In the genomic region with DNA sequence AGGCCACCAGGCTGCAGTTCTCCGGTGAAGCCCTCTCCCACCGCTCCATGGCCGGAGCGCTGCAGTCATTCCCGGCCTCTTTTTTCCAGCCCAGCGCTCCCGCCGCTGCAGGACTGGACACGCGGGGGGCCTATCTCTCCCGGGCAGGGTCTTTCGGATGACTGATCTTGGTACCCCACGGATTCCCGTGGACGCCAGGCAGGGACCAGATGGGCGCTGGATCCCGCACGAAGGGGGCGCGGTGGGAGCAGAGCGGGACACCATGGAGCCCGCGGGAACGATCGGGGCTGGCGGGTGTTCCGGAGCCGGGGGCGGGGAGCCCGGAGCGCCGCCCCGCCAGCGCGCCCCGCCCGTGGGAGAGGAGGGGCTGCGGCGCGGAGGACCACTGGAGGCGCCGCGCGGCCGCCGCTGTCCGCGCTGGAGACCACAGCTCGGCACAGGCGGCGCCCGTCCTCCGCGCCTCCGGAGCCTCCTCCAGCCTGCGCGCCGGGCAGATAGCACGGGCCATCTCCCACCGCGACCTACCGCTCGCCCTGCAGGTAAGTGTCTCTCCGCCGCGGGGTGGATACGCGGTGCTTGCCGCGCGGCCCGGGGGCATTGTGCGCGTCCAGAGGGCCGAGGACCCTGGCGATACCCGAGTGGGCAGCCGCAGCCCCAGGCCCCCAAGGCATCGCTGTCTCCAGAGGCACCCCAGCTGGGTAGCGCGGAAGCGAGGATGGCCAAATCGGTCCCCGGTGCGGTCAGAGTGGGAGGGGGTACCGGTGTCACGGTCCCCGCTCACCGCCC, we compare ENCODE assay signal across 8 mouse cellular contexts. TPM values are rescaled to one million over a fixed set of nuclear protein-coding genes. Genes with fewer than 3 reads are reported as not detected.
DNase-seq lines count a peak whose midpoint lies in the region; ATAC-seq and TF ChIP-seq lines count a peak whose summit lies in the region.

A gene (plus strand): TSS at position 358 of the 786 bp plus-strand sequence.

- no peaks in the 10 kb centered on the region for H3K36me3 ChIP-seq in spleen, adult 2 months (ENCODE audit: control insufficient read depth, insufficient read depth, low read length)
- H3K36me3 ChIP-seq in embryonic facial prominence, embryonic 13.5 days = no peaks in the 10 kb centered on the region
- H3K36me3 ChIP-seq in limb, embryonic 13.5 days = no peaks in the 10 kb centered on the region
- no peaks in the 10 kb centered on the region for H3K36me3 ChIP-seq in midbrain, embryonic 14.5 days (ENCODE audit: control insufficient read depth, insufficient read depth, low read length)
- no peaks in the 10 kb centered on the region for H3K36me3 ChIP-seq in stomach, embryonic 15.5 days

- TF ChIP-seq POLR2A in spleen, adult 2 months (IDR thresholded peaks at IDR 0.05; ENCODE audit: low read depth, low read length) = no peak

- peak in 1 of 2 experiments; percentile 5 for DNase-seq in spleen, adult 2 months (ENCODE audit: low read depth in 1 of 2, low spot score in 2 of 2)
- no peak for DNase-seq in spleen, postnatal 36 days (ENCODE audit: low spot score in 2 of 2)
- peak; percentile 20 for DNase-seq in heart, adult 8-10 months (ENCODE audit: low spot score)
- peak; percentile 52 to 70 for DNase-seq in kidney, adult 8-10 months
- peak; percentile 91 for DNase-seq in midbrain, embryonic 14.5 days

- peak within 1 kb of the TSS; percentile 55 for H3K4me3 ChIP-seq in spleen, adult 2 months (ENCODE audit: extremely low read depth, insufficient read depth, insufficient read length)
- peak within 1 kb of the TSS; percentile 82 for H3K4me3 ChIP-seq in embryonic facial prominence, embryonic 13.5 days
- peak within 1 kb of the TSS; percentile 93 for H3K4me3 ChIP-seq in limb, embryonic 13.5 days
- H3K4me3 ChIP-seq in midbrain, embryonic 14.5 days (replicated peaks; ENCODE audit: low read depth, low read length) = peak within 1 kb of the TSS; percentile 86
- peak within 1 kb of the TSS; percentile 85 for H3K4me3 ChIP-seq in stomach, embryonic 15.5 days (replicated peaks)

- peak; percentile 86 for ATAC-seq in embryonic facial prominence, embryonic 13.5 days (ENCODE audit: insufficient number of reproducible peaks, insufficient read depth, low FRiP score, low TSS enrichment, low read depth)
- ATAC-seq in limb, embryonic 13.5 days (ENCODE audit: low FRiP score, low read depth) = peak; percentile 94
- peak; percentile 91 for ATAC-seq in midbrain, embryonic 14.5 days (ENCODE audit: low FRiP score, low TSS enrichment)
- peak; percentile 89 for ATAC-seq in stomach, embryonic 15.5 days (ENCODE audit: insufficient read depth, low FRiP score, low read depth)

- no peak for TF ChIP-seq CTCF in spleen, adult 2 months (IDR thresholded peaks at IDR 0.05; ENCODE audit: extremely low read depth, insufficient read depth, insufficient read length, insufficient replicate concordance)

- peaks cover 17% of the 10 kb centered on the region for H3K27me3 ChIP-seq in spleen, adult 2 months (ENCODE audit: control insufficient read depth, insufficient read depth, low read length)
- peaks cover 31% of the 10 kb centered on the region for H3K27me3 ChIP-seq in embryonic facial prominence, embryonic 13.5 days
- H3K27me3 ChIP-seq in limb, embryonic 13.5 days = peaks cover 11% of the 10 kb centered on the region
- H3K27me3 ChIP-seq in midbrain, embryonic 14.5 days (ENCODE audit: control insufficient read depth, insufficient read depth, low read length) = 0 out of 2 replicates have a peak, but pooled peaks cover 4% of the 10 kb centered on the region
- H3K27me3 ChIP-seq in stomach, embryonic 15.5 days (replicated peaks) = no peaks in the 10 kb centered on the region

- no peak within 1 kb of the TSS for H3K27ac ChIP-seq in spleen, adult 2 months (ENCODE audit: insufficient read depth, low read length)
- H3K27ac ChIP-seq in embryonic facial prominence, embryonic 13.5 days = peak within 1 kb of the TSS; percentile 71
- peak within 1 kb of the TSS; percentile 76 for H3K27ac ChIP-seq in limb, embryonic 13.5 days
- peak within 1 kb of the TSS; percentile 84 for H3K27ac ChIP-seq in midbrain, embryonic 14.5 days (replicated peaks; ENCODE audit: low read depth, low read length)
- H3K27ac ChIP-seq in stomach, embryonic 15.5 days = peak within 1 kb of the TSS; percentile 76

- peaks cover 12% of the 10 kb centered on the region; the same call in 1 of the 2 replicates for H3K4me1 ChIP-seq in spleen, adult 2 months (ENCODE audit: control insufficient read depth, insufficient read depth, insufficient read length)
- H3K4me1 ChIP-seq in embryonic facial prominence, embryonic 13.5 days = peaks cover 9% of the 10 kb centered on the region; the same call in 1 of the 2 replicates
- H3K4me1 ChIP-seq in limb, embryonic 13.5 days = peaks cover 16% of the 10 kb centered on the region
- H3K4me1 ChIP-seq in midbrain, embryonic 14.5 days (ENCODE audit: control insufficient read depth, insufficient read depth, low read length) = peaks cover 7% of the 10 kb centered on the region
- H3K4me1 ChIP-seq in stomach, embryonic 15.5 days = 0 out of 2 replicates have a peak, but pooled peaks cover 4% of the 10 kb centered on the region

- peak within 1 kb of the TSS; percentile 94 for H3K4me2 ChIP-seq in embryonic facial prominence, embryonic 13.5 days
- H3K4me2 ChIP-seq in limb, embryonic 13.5 days (replicated peaks) = peak within 1 kb of the TSS; percentile 88
- H3K4me2 ChIP-seq in midbrain, embryonic 14.5 days (ENCODE audit: low read length) = peak within 1 kb of the TSS; percentile 89
- peak within 1 kb of the TSS; percentile 93 for H3K4me2 ChIP-seq in stomach, embryonic 15.5 days

- no peaks in the 10 kb centered on the region for H3K9me3 ChIP-seq in embryonic facial prominence, embryonic 13.5 days
- H3K9me3 ChIP-seq in limb, embryonic 13.5 days = no peaks in the 10 kb centered on the region
- H3K9me3 ChIP-seq in midbrain, embryonic 14.5 days (ENCODE audit: control insufficient read depth, low read length) = no peaks in the 10 kb centered on the region
- H3K9me3 ChIP-seq in stomach, embryonic 15.5 days = no peaks in the 10 kb centered on the region

- peak within 1 kb of the TSS; percentile 83 for H3K9ac ChIP-seq in embryonic facial prominence, embryonic 13.5 days
- H3K9ac ChIP-seq in limb, embryonic 13.5 days = peak within 1 kb of the TSS; percentile 89
- peak within 1 kb of the TSS; percentile 89 for H3K9ac ChIP-seq in midbrain, embryonic 14.5 days (replicated peaks; ENCODE audit: low read length)
- peak within 1 kb of the TSS; percentile 73 for H3K9ac ChIP-seq in stomach, embryonic 15.5 days

- 2% methylated on average over 67 of the region's 89 CpGs for WGBS in spleen, adult 2 months
- WGBS in embryonic facial prominence, embryonic 13.5 days = under 1% methylated on average over 71 of the region's 89 CpGs
- WGBS in limb, embryonic 13.5 days = under 1% methylated on average over 78 of the region's 89 CpGs
- WGBS in midbrain, embryonic 14.5 days = under 1% methylated on average over 79 of the region's 89 CpGs
- under 1% methylated on average over 81 of the region's 89 CpGs for WGBS in stomach, embryonic 15.5 days

RNA-seq across cellular contexts. Expression of the gene that starts here (rescaled TPM):
- polyA plus RNA-seq in spleen, adult 2 months (2012; rRNA removed) = 0.94 and 1.8 TPM in 2 replicates
- polyA plus RNA-seq in embryonic facial prominence, embryonic 13.5 days (2015; fragmentation: Nextera tagmentation; extraction: Ambion mirVana) = 16.5 and 18.6 TPM in 2 replicates
- 10 to 100 TPM; 12.5 to 19.0 (median 17.0) TPM for total RNA-seq in heart, adult 8-10 months (2022)
- polyA plus RNA-seq in limb, embryonic 13.5 days (2015; fragmentation: Nextera tagmentation; extraction: Ambion mirVana) = 17.8 and 19.1 TPM in 2 replicates
- polyA plus RNA-seq in midbrain, embryonic 14.5 days (2014; fragmentation: Nextera tagmentation; extraction: Ambion mirVana) = 22.1 and 22.6 TPM in 2 replicates
- 10.5 and 11.6 TPM in 2 replicates for polyA plus RNA-seq in stomach, embryonic 15.5 days (2015; fragmentation: Nextera tagmentation; extraction: Ambion mirVana)

Comparison
In these comparisons a context has a peak if more than half of its experiments do, and no peak if none do; other contexts are left out.
1. DNase-seq: peak in heart, adult 8-10 months (single experiment), kidney, adult 8-10 months (2 of 2) and midbrain, embryonic 14.5 days (single experiment); none in spleen, postnatal 36 days (0 of 2).
2. Peak in every context shown above with its lines, with median percentiles within 50 percentile points of each other: H3K4me3 ChIP-seq, ATAC-seq, H3K4me2 ChIP-seq and H3K9ac ChIP-seq.